Mouse (Mus musculus): ENCODE data around the gene Satl1.

DNA sequence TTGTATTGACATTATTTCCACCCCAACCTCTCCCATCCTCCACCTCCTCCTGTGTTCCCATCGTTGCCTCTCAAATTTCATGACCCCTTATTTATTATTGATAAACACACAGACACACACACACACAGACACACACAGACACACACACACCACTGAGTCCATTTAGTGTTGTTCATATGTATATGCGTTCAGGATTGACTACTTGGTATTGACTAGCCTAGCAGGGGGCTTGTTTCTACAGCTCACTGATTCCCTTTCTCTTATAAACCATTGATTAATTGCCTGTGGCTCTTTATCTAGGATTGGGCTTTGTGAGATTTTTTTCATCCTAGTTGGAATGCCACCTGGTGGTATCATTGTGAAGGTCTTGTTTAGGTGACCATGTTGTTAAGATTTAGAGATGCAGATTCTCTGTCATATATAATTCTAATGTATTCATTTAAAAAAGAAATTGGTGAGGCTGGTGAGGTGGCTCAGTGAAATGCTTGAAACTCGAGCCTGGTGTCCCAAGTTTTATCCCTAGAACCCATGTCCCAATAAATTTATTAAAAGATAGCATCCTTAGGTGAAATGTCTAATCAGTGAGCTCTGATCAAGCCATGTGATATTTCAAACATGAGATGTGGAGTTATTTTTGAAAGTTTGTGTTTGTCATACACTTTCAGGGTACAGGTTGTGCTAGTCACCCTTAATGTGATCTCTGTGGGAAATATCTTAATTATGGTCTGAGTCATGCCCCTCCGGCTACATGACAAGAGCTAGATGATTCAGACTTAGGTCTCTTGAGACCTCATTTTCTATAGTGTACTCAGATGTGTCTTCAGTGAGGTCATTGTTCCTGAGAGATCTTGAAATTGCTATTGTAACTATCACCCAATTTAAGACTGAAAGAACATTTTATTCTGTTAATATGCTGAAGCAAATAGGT, 58.8 kb downstream of the Satl1 start:
- TF ChIP-seq CTCF (IDR thresholded peaks at IDR 0.05; ENCODE audit: extremely low read depth, insufficient read length, insufficient replicate concordance, low read depth, low read length) (no peak), POLR2A (IDR thresholded peaks at IDR 0.05; ENCODE audit: low read depth, low read length) (no peak)

Measured in small intestine, adult 2 months (tissue).